In genomic region chr6:6881638-6882190, GRCm38 (mm10) we compare ENCODE assay signal across 9 mouse cellular contexts. TPM values are rescaled to one million over a fixed set of nuclear protein-coding genes. Genes with fewer than 3 reads are reported as not detected.
DNase-seq lines count a peak whose midpoint lies in the region; ATAC-seq and TF ChIP-seq lines count a peak whose summit lies in the region.
"Had no signal": no experiment of that assay in that cellular context is flagged by ENCODE, and none has a peak within 500 bp of the region (broad histone marks: within the 10 kb centered on the region; RNA-seq: fewer than 3 reads in every experiment).

Gene Dlx5, minus strand, starts transcription at chr6:6882085.

- WGBS in heart, embryonic 10.5 days: under 1% methylated on average over 40 of the region's 42 CpGs
- WGBS in midbrain, embryonic 15.5 days: under 1% methylated on average over 36 of the region's 42 CpGs

- peak within 1 kb of the TSS; percentile 71 for H3K4me3 ChIP-seq in heart, embryonic 10.5 days
- peak within 1 kb of the TSS; percentile 42 for H3K4me3 ChIP-seq in midbrain, embryonic 15.5 days

- H3K4me1 ChIP-seq in heart, embryonic 10.5 days: peaks cover 18% of the 10 kb centered on the region
- H3K4me1 ChIP-seq in midbrain, embryonic 15.5 days: peaks cover 12% of the 10 kb centered on the region

- peak within 1 kb of the TSS; percentile 16; the same call in 1 of the 2 replicates for H3K9ac ChIP-seq in midbrain, embryonic 15.5 days

- TF ChIP-seq POLR2A in brain, embryonic 14.5 days (IDR thresholded peaks at IDR 0.05; ENCODE audit: borderline replicate concordance, extremely low read depth, insufficient read depth, insufficient read length, poor library complexity, severe bottlenecking): peak; percentile 23; the same call in 1 of the 2 replicates

- H3K27ac ChIP-seq in heart, embryonic 10.5 days: peak within 1 kb of the TSS; percentile 67; the same call in 1 of the 2 replicates
- peak within 1 kb of the TSS; percentile 30 for H3K27ac ChIP-seq in midbrain, embryonic 15.5 days

- intact Hi-C loops in gastrocnemius, postnatal 14 days (cut with DNase I; ENCODE audit: low total_unique reads): loop anchor here (10.0 kb wide), 4 partner anchors 427 to 1027 kb away; no protein-coding TSS in a partner anchor

- H3K4me2 ChIP-seq in midbrain, embryonic 15.5 days: peak within 1 kb of the TSS; percentile 73

- ATAC-seq in midbrain, embryonic 15.5 days (replicated peaks): peak; percentile 64

- no peak for TF ChIP-seq CTCF in brain, embryonic 14.5 days (IDR thresholded peaks at IDR 0.05; ENCODE audit: borderline replicate concordance, extremely low read depth, insufficient read depth, insufficient read length)

- H3K36me3 ChIP-seq in heart, embryonic 10.5 days: no peaks in the 10 kb centered on the region
- H3K36me3 ChIP-seq in midbrain, embryonic 15.5 days (replicated peaks): no peaks in the 10 kb centered on the region

- H3K27me3 ChIP-seq in heart, embryonic 10.5 days (ENCODE audit: insufficient read depth, poor library complexity, severe bottlenecking): peaks cover 75% of the 10 kb centered on the region
- peaks cover 65% of the 10 kb centered on the region for H3K27me3 ChIP-seq in midbrain, embryonic 15.5 days (replicated peaks)

- H3K9me3 ChIP-seq in heart, embryonic 10.5 days: no peaks in the 10 kb centered on the region
- no peaks in the 10 kb centered on the region for H3K9me3 ChIP-seq in midbrain, embryonic 15.5 days

- DNase-seq in heart, adult 18-20 months: peak; percentile 53 to 54
- DNase-seq in heart, adult 8-10 months (ENCODE audit: low spot score): no peak
- peak; percentile 95 for DNase-seq in brain, embryonic 14.5 days (ENCODE audit: low read depth)
- DNase-seq in heart, embryonic 10.5 days (ENCODE audit: low spot score): peak; percentile 76
- DNase-seq in kidney, postnatal 4 days: peak; percentile 58 to 67
- DNase-seq in gastrocnemius, postnatal 14 days: no peak
- DNase-seq in B cell, adult 2 months: no peak

RNA-seq across cellular contexts. Expression of gene Dlx5, which starts in this region (rescaled TPM):
- total RNA-seq in heart, adult 18-20 months (2021): under 1 TPM in 1 of 2 experiments, not detected in 1; 0.37 TPM
- total RNA-seq in heart, adult 8-10 months (2022): under 1 TPM; 0.22 to 0.84 (median 0.31) TPM
- 15.5 and 20.4 TPM in 2 replicates for polyA plus RNA-seq in brain, embryonic 14.5 days (2012; rRNA removed)
- 4.0 and 8.9 TPM in 2 replicates for polyA plus RNA-seq in heart, embryonic 10.5 days (2016; fragmentation: Nextera tagmentation; extraction: Ambion mirVana)
- 14.8 and 19.0 TPM in 2 replicates for polyA plus RNA-seq in midbrain, embryonic 15.5 days (2015; fragmentation: Nextera tagmentation; extraction: Ambion mirVana)
- not detected for total RNA-seq in gastrocnemius, postnatal 14 days (2021)
- total RNA-seq: hematopoietic stem cell, adult 5-6 weeks had no signal

Comparison
In these comparisons a context has a peak if more than half of its experiments do, and no peak if none do; other contexts are left out.
1. DNase-seq: peak in brain, embryonic 14.5 days (single experiment), heart, embryonic 10.5 days (single experiment) and kidney, postnatal 4 days (2 of 2); none in heart, adult 8-10 months (single experiment), gastrocnemius, postnatal 14 days (single experiment) and B cell, adult 2 months (0 of 2).
2. Peak in DNase-seq in heart, adult 18-20 months; RNA of the gene not detected or under 1 TPM.